Mouse (Mus musculus): Measurements from ENCODE around the gene Mlec. TPM values are rescaled to one million over a fixed set of nuclear protein-coding genes. Genes with fewer than 3 reads are reported as not detected.
"Not testable (repeated sequence)": the region's sequence is repeated elsewhere in the genome, so short reads cannot be mapped to it uniquely, and the experiment has no call there.

Mlec gene
- polyA plus RNA-seq, 1 experiment from 2014 or later, result 59.5 TPM

GRCm38 (mm10) chr5:115166815-115167194 is 8.8 kb upstream of the Mlec start:
- Histone ChIP-seq H3K4me2 (no peak overlapping the region), H3K9ac (ENCODE audit: low read depth, low read length) (no peak overlapping the region), H3K27me3 (replicated peaks; ENCODE audit: control insufficient read depth, insufficient read depth, low read length) (no peaks in the 10 kb centered on the region), H3K4me1 (replicated peaks; ENCODE audit: control insufficient read depth, insufficient read depth, low read length) (peaks cover 24% of the 10 kb centered on the region), H3K9me3 (ENCODE audit: control insufficient read depth, low read length) (no peaks in the 10 kb centered on the region), H3K27ac (ENCODE audit: low read depth, low read length) (0 out of 2 replicates have a peak overlapping the region, but pooled peaks have one; percentile 21), H3K4me3 (ENCODE audit: low read depth, low read length) (no peak overlapping the region), H3K36me3 (ENCODE audit: control insufficient read depth, insufficient read depth, low read length) (no peaks in the 10 kb centered on the region)
- DNase-seq (ENCODE audit: low spot score) (no peak), ATAC-seq (replicated peaks; ENCODE audit: low FRiP score) (no peak)
- WGBS, result 78% methylated on average over 7 of the region's 7 CpGs

- DNase-seq (ENCODE audit: low spot score), result no peak
These were observed 8.2 kb upstream of the Mlec start for GRCm38 (mm10) chr5:115165895-115166814.

GRCm38 (mm10) chr5:115165351-115165750 is 7.4 kb upstream of the Mlec start:
- no peaks in the 10 kb centered on the region for H3K9me3 ChIP-seq (ENCODE audit: control insufficient read depth, low read length)
- ATAC-seq (replicated peaks; ENCODE audit: low FRiP score), result no peak
- H3K27ac ChIP-seq (ENCODE audit: low read depth, low read length), result no peak overlapping the region
- H3K4me1 ChIP-seq (replicated peaks; ENCODE audit: control insufficient read depth, insufficient read depth, low read length), result peaks cover 35% of the 10 kb centered on the region
- no peaks in the 10 kb centered on the region for H3K27me3 ChIP-seq (replicated peaks; ENCODE audit: control insufficient read depth, insufficient read depth, low read length)
- 58% methylated on average over 9 of the region's 9 CpGs for WGBS
- H3K36me3 ChIP-seq (ENCODE audit: control insufficient read depth, insufficient read depth, low read length), result no peaks in the 10 kb centered on the region
- H3K4me3 ChIP-seq (ENCODE audit: low read depth, low read length), result no peak overlapping the region
- no peak overlapping the region for H3K4me2 ChIP-seq
- H3K9ac ChIP-seq (ENCODE audit: low read depth, low read length), result no peak overlapping the region
- no peak for DNase-seq (ENCODE audit: low spot score)

More at GRCm38 (mm10) chr5:115165895-115166814, 8.2 kb upstream of the Mlec start:
- ATAC-seq (replicated peaks; ENCODE audit: low FRiP score), result no peak; the same call in 1 of the 2 replicates
- Histone ChIP-seq H3K4me3 (ENCODE audit: low read depth, low read length) (no peak overlapping the region), H3K9ac (ENCODE audit: low read depth, low read length) (0 out of 2 replicates have a peak overlapping the region, but pooled peaks have one; percentile 32), H3K36me3 (ENCODE audit: control insufficient read depth, insufficient read depth, low read length) (no peaks in the 10 kb centered on the region), H3K4me1 (replicated peaks; ENCODE audit: control insufficient read depth, insufficient read depth, low read length) (peaks cover 29% of the 10 kb centered on the region), H3K4me2 (no peak overlapping the region), H3K9me3 (ENCODE audit: control insufficient read depth, low read length) (no peaks in the 10 kb centered on the region), H3K27ac (ENCODE audit: low read depth, low read length) (0 out of 2 replicates have a peak overlapping the region, but pooled peaks have one; percentile 21), H3K27me3 (replicated peaks; ENCODE audit: control insufficient read depth, insufficient read depth, low read length) (no peaks in the 10 kb centered on the region)
- 62% methylated on average over 11 of the region's 11 CpGs for WGBS

- not testable (repeated sequence) for H3K4me2 ChIP-seq; H3K36me3 ChIP-seq (ENCODE audit: control insufficient read depth, insufficient read depth, low read length); H3K9ac ChIP-seq (ENCODE audit: low read depth, low read length); H3K27me3 ChIP-seq (replicated peaks; ENCODE audit: control insufficient read depth, insufficient read depth, low read length); ATAC-seq (replicated peaks; ENCODE audit: low FRiP score); H3K9me3 ChIP-seq (ENCODE audit: control insufficient read depth, low read length); H3K4me3 ChIP-seq (ENCODE audit: low read depth, low read length); DNase-seq (ENCODE audit: low spot score); H3K27ac ChIP-seq (ENCODE audit: low read depth, low read length)
- 77% methylated on average over 4 of the region's 4 CpGs for WGBS
- H3K4me1 ChIP-seq (replicated peaks; ENCODE audit: control insufficient read depth, insufficient read depth, low read length), result peaks cover 37% of the 10 kb centered on the region
These were observed 6.5 kb upstream of the Mlec start for GRCm38 (mm10) chr5:115164446-115164845.

GRCm38 (mm10) chr5:115163563-115163962 is 5.6 kb upstream of the Mlec start:
- Histone ChIP-seq H3K36me3 (ENCODE audit: control insufficient read depth, insufficient read depth, low read length) (no peaks in the 10 kb centered on the region), H3K27me3 (replicated peaks; ENCODE audit: control insufficient read depth, insufficient read depth, low read length) (no peaks in the 10 kb centered on the region), H3K27ac (ENCODE audit: low read depth, low read length) (no peak overlapping the region), H3K4me2 (no peak overlapping the region), H3K4me1 (replicated peaks; ENCODE audit: control insufficient read depth, insufficient read depth, low read length) (peaks cover 39% of the 10 kb centered on the region), H3K4me3 (ENCODE audit: low read depth, low read length) (no peak overlapping the region), H3K9ac (ENCODE audit: low read depth, low read length) (no peak overlapping the region), H3K9me3 (ENCODE audit: control insufficient read depth, low read length) (no peaks in the 10 kb centered on the region)
- no peak for ATAC-seq (replicated peaks; ENCODE audit: low FRiP score)
- 44% methylated on average over 8 of the region's 8 CpGs for WGBS
- DNase-seq (ENCODE audit: low spot score), result no peak

- not testable (repeated sequence) for H3K9me3 ChIP-seq (ENCODE audit: control insufficient read depth, low read length); H3K9ac ChIP-seq (ENCODE audit: low read depth, low read length); H3K4me3 ChIP-seq (ENCODE audit: low read depth, low read length); DNase-seq (ENCODE audit: low spot score); ATAC-seq (replicated peaks; ENCODE audit: low FRiP score); H3K27me3 ChIP-seq (replicated peaks; ENCODE audit: control insufficient read depth, insufficient read depth, low read length); H3K4me2 ChIP-seq; H3K36me3 ChIP-seq (ENCODE audit: control insufficient read depth, insufficient read depth, low read length); H3K27ac ChIP-seq (ENCODE audit: low read depth, low read length)
- WGBS, result 60% methylated on average over 1 of the region's 1 CpGs
- peaks cover 28% of the 10 kb centered on the region for H3K4me1 ChIP-seq (replicated peaks; ENCODE audit: control insufficient read depth, insufficient read depth, low read length)
These were observed 3.9 kb upstream of the Mlec start for GRCm38 (mm10) chr5:115161940-115162279.

GRCm38 (mm10) chr5:115161064-115161939 is 3.3 kb upstream of the Mlec start:
- DNase-seq (ENCODE audit: low spot score) (no peak), ATAC-seq (replicated peaks; ENCODE audit: low FRiP score) (no peak)
- peaks cover 26% of the 10 kb centered on the region for H3K4me1 ChIP-seq (replicated peaks; ENCODE audit: control insufficient read depth, insufficient read depth, low read length)
- H3K9me3 ChIP-seq (ENCODE audit: control insufficient read depth, low read length), result no peaks in the 10 kb centered on the region
- H3K4me3 ChIP-seq (ENCODE audit: low read depth, low read length), result no peak overlapping the region
- H3K36me3 ChIP-seq (ENCODE audit: control insufficient read depth, insufficient read depth, low read length), result no peaks in the 10 kb centered on the region
- H3K4me2 ChIP-seq, result peak overlapping the region; percentile 26
- no peaks in the 10 kb centered on the region for H3K27me3 ChIP-seq (replicated peaks; ENCODE audit: control insufficient read depth, insufficient read depth, low read length)
- H3K27ac ChIP-seq (ENCODE audit: low read depth, low read length), result no peak overlapping the region
- 38% methylated on average over 13 of the region's 13 CpGs for WGBS
- H3K9ac ChIP-seq (ENCODE audit: low read depth, low read length), result peak overlapping the region; percentile 17

- H3K4me3 ChIP-seq (ENCODE audit: low read depth, low read length), result no peak overlapping the region
- H3K27ac ChIP-seq (ENCODE audit: low read depth, low read length), result 0 out of 2 replicates have a peak overlapping the region, but pooled peaks have one; percentile 5
- H3K9ac ChIP-seq (ENCODE audit: low read depth, low read length), result no peak overlapping the region; the same call in 1 of the 2 replicates
- DNase-seq (ENCODE audit: low spot score), result no peak
- H3K36me3 ChIP-seq (ENCODE audit: control insufficient read depth, insufficient read depth, low read length), result no peaks in the 10 kb centered on the region
- peak overlapping the region; percentile 26; the same call in 1 of the 2 replicates for H3K4me2 ChIP-seq
- no peaks in the 10 kb centered on the region for H3K9me3 ChIP-seq (ENCODE audit: control insufficient read depth, low read length)
- H3K4me1 ChIP-seq (replicated peaks; ENCODE audit: control insufficient read depth, insufficient read depth, low read length), result peaks cover 32% of the 10 kb centered on the region
- 76% methylated on average over 6 of the region's 6 CpGs for WGBS
- ATAC-seq (replicated peaks; ENCODE audit: low FRiP score), result no peak
- no peaks in the 10 kb centered on the region for H3K27me3 ChIP-seq (replicated peaks; ENCODE audit: control insufficient read depth, insufficient read depth, low read length)
These were observed 2.7 kb upstream of the Mlec start for GRCm38 (mm10) chr5:115160655-115161054.

Measured in liver, embryonic 11.5 days (tissue).